Mouse (Mus musculus): ENCODE measurements at regions not wholly inside any gene's neighbourhood (a gene's known extent, or its start where the extent isn't known, plus 50 kb on each side); places are given as distances from the start of the nearest gene placed in this dataset.

DNA sequence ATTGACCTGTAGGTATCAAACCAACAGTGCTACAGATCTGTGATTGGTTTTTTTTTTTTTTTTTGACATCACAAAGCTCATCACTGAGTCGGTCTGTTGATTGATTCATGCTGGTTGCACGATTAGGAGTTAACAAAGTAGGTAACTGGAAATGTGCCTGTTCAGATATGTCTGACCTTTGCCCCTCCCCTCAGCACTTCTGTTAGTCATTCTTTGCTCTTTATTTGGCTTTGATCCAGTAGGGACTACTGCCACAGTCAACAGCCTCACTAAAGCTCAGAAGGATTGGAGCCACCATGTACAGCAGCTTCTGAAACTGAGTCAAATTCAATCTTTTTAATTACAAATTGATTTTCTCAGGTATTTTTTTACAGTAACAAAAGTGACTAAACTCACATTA is 870.7 kb upstream of the Lrfn5 start:
- no peak overlapping the region for H3K27ac ChIP-seq (ENCODE audit: control insufficient read depth, low read depth, low read length)
- H3K27me3 ChIP-seq (ENCODE audit: control insufficient read depth in 1 of 2, insufficient read depth in 2 of 2, low read length in 2 of 2): no peaks in the 10 kb centered on the region
- H3K36me3 ChIP-seq (ENCODE audit: control insufficient read depth in 1 of 2, insufficient read depth in 2 of 2, low read length in 2 of 2): no peaks in the 10 kb centered on the region
- H3K4me3 ChIP-seq (ENCODE audit: control insufficient read depth in 1 of 2, insufficient read depth in 1 of 2, low read depth in 2 of 2, low read length in 2 of 2): no peak overlapping the region
- no peaks in the 10 kb centered on the region for H3K9me3 ChIP-seq (replicated peaks; ENCODE audit: insufficient read depth, low read length)
- no peaks in the 10 kb centered on the region for H3K4me1 ChIP-seq (ENCODE audit: control insufficient read depth in 1 of 2, insufficient read depth in 2 of 2, low read length in 2 of 2)
- DNase-seq (ENCODE audit: low read depth, low spot score): peak; percentile 35
- TF ChIP-seq KAT2A (conservative IDR thresholded peaks at IDR 0.05; ENCODE audit: low read depth, low read length) (no peak), TCF12 (IDR thresholded peaks at IDR 0.05; ENCODE audit: low read depth, low read length) (no peak), CHD1 (IDR thresholded peaks at IDR 0.05; ENCODE audit: low read depth, low read length) (no peak), POLR2A (IDR thresholded peaks at IDR 0.05; ENCODE audit: control insufficient read depth in 1 of 2, insufficient read depth in 1 of 2, low read depth in 1 of 2, low read length in 2 of 2, poor library complexity in 1 of 2) (no peak), CTCF (IDR thresholded peaks at IDR 0.05 in 2 of 3, conservative IDR thresholded peaks at IDR 0.05 in 1 of 3; ENCODE audit: control insufficient read depth in 1 of 3, insufficient read depth in 1 of 3, low read depth in 2 of 3, low read length in 3 of 3, poor library complexity in 1 of 3, severe bottlenecking in 1 of 3) (no peak), HCFC1 (IDR thresholded peaks at IDR 0.05; ENCODE audit: low read depth, low read length) (no peak), CHD2 (IDR thresholded peaks at IDR 0.05; ENCODE audit: low read length) (no peak), EP300 (IDR thresholded peaks at IDR 0.05; ENCODE audit: low read depth in 1 of 2, low read length in 2 of 2) (no peak), ZNF384 (IDR thresholded peaks at IDR 0.05; ENCODE audit: low read depth, low read length) (0 out of 2 replicates have a peak, but pooled peaks have one; percentile 10)
- H3K9ac ChIP-seq (ENCODE audit: control insufficient read depth, low read depth, low read length, poor library complexity, severe bottlenecking): no peak overlapping the region
- no peaks in the 10 kb centered on the region for H3K79me2 ChIP-seq (ENCODE audit: control insufficient read depth, insufficient read depth, low read length, poor library complexity)

- no peaks in the 10 kb centered on the region for H3K79me2 ChIP-seq (ENCODE audit: control insufficient read depth, insufficient read depth, low read length, poor library complexity)
- TF ChIP-seq MAFK (IDR thresholded peaks at IDR 0.05; ENCODE audit: borderline replicate concordance, low read depth, low read length): no peak
- TF ChIP-seq CHD2 (IDR thresholded peaks at IDR 0.05; ENCODE audit: low read length): no peak
- TF ChIP-seq KAT2A (conservative IDR thresholded peaks at IDR 0.05; ENCODE audit: low read depth, low read length): no peak
- no peak for TF ChIP-seq BHLHE40 (IDR thresholded peaks at IDR 0.05; ENCODE audit: borderline replicate concordance, low read depth, low read length)
- no peak for TF ChIP-seq ETS1 (IDR thresholded peaks at IDR 0.05; ENCODE audit: low read depth, low read length)
- no peaks in the 10 kb centered on the region for H3K9me3 ChIP-seq (replicated peaks; ENCODE audit: insufficient read depth, low read length)
- H3K36me3 ChIP-seq (ENCODE audit: control insufficient read depth in 1 of 2, insufficient read depth in 2 of 2, low read length in 2 of 2): no peaks in the 10 kb centered on the region
- no peaks in the 10 kb centered on the region for H3K4me1 ChIP-seq (ENCODE audit: control insufficient read depth in 1 of 2, insufficient read depth in 2 of 2, low read length in 2 of 2)
- no peaks in the 10 kb centered on the region for H3K27me3 ChIP-seq (ENCODE audit: control insufficient read depth in 1 of 2, insufficient read depth in 2 of 2, low read length in 2 of 2)
- H3K27ac ChIP-seq (ENCODE audit: control insufficient read depth, low read depth, low read length): no peak overlapping the region
- no peak overlapping the region for H3K4me3 ChIP-seq (ENCODE audit: control insufficient read depth in 1 of 2, insufficient read depth in 1 of 2, low read depth in 2 of 2, low read length in 2 of 2)
- DNase-seq (ENCODE audit: low read depth, low spot score): no peak
- H3K9ac ChIP-seq (ENCODE audit: control insufficient read depth, low read depth, low read length, poor library complexity, severe bottlenecking): no peak overlapping the region
These were observed 847.2 kb upstream of the Lrfn5 start for GRCm38 (mm10) chr12:60675751-60676150.

GRCm38 (mm10) chr12:60684036-60684435 is 838.9 kb upstream of the Lrfn5 start:
- TF ChIP-seq ZNF384 (IDR thresholded peaks at IDR 0.05; ENCODE audit: low read depth, low read length) (no peak), CHD1 (IDR thresholded peaks at IDR 0.05; ENCODE audit: low read depth, low read length) (no peak), ZC3H11A (IDR thresholded peaks at IDR 0.05; ENCODE audit: low read depth, low read length) (peak; percentile 42), TBP (IDR thresholded peaks at IDR 0.05; ENCODE audit: low read depth, low read length) (no peak), SMC3 (IDR thresholded peaks at IDR 0.05; ENCODE audit: low read depth, low read length) (peak; percentile 58), RAD21 (IDR thresholded peaks at IDR 0.05; ENCODE audit: low read depth, low read length) (peak; percentile 62), CTCF (IDR thresholded peaks at IDR 0.05 in 2 of 3, conservative IDR thresholded peaks at IDR 0.05 in 1 of 3; ENCODE audit: control insufficient read depth in 1 of 3, insufficient read depth in 1 of 3, low read depth in 2 of 3, low read length in 3 of 3, poor library complexity in 1 of 3, severe bottlenecking in 1 of 3) (peak in 1 of 3 experiments; percentile 54; a peak in 2 of 6 replicates)
- H3K27me3 ChIP-seq (ENCODE audit: control insufficient read depth in 1 of 2, insufficient read depth in 2 of 2, low read length in 2 of 2): no peaks in the 10 kb centered on the region
- no peak overlapping the region for H3K4me3 ChIP-seq (ENCODE audit: control insufficient read depth in 1 of 2, insufficient read depth in 1 of 2, low read depth in 2 of 2, low read length in 2 of 2)
- no peak overlapping the region for H3K9ac ChIP-seq (ENCODE audit: control insufficient read depth, low read depth, low read length, poor library complexity, severe bottlenecking)
- H3K36me3 ChIP-seq (ENCODE audit: control insufficient read depth in 1 of 2, insufficient read depth in 2 of 2, low read length in 2 of 2): no peaks in the 10 kb centered on the region
- DNase-seq (ENCODE audit: low read depth, low spot score): peak; percentile 59
- H3K79me2 ChIP-seq (ENCODE audit: control insufficient read depth, insufficient read depth, low read length, poor library complexity): no peaks in the 10 kb centered on the region
- no peaks in the 10 kb centered on the region for H3K9me3 ChIP-seq (replicated peaks; ENCODE audit: insufficient read depth, low read length)
- H3K27ac ChIP-seq (ENCODE audit: control insufficient read depth, low read depth, low read length): no peak overlapping the region
- H3K4me1 ChIP-seq (ENCODE audit: control insufficient read depth in 1 of 2, insufficient read depth in 2 of 2, low read length in 2 of 2): no peaks in the 10 kb centered on the region
